Mouse (Mus musculus) ES-Bruce4 (cell line): ENCODE measurements at regions not wholly inside any gene's neighbourhood (a gene's known extent, or its start where the extent isn't known, plus 50 kb on each side); places are given as distances from the start of the nearest gene placed in this dataset.
"Not testable (repeated sequence)": the region's sequence is repeated elsewhere in the genome, so short reads cannot be mapped to it uniquely, and the experiment has no call there.

Experiments used
- H3K27ac ChIP-seq: 2 replicates; pipeline ENCODE4 v1.5.1; 2012; ENCODE audit warnings: low read length, inconsistent platforms; ENCODE audit not compliant: insufficient read depth
- H3K27me3 ChIP-seq: 2 replicates; pipeline ENCODE4 v1.6.1; 2012; ENCODE audit warnings: mild to moderate bottlenecking, low read length, inconsistent platforms; ENCODE audit not compliant: control insufficient read depth, poor library complexity, insufficient read depth, severe bottlenecking
- H3K36me3 ChIP-seq: 2 replicates; pipeline ENCODE4 v1.6.1; 2012; ENCODE audit warnings: inconsistent platforms, mild to moderate bottlenecking, low read length, moderate library complexity; ENCODE audit not compliant: control insufficient read depth, poor library complexity, insufficient read depth, severe bottlenecking
- H3K4me1 ChIP-seq: one replicate; pipeline ENCODE4 v1.8.1; 2011; ENCODE audit warnings: low read length; ENCODE audit not compliant: control insufficient read depth, insufficient read depth
- H3K4me3 ChIP-seq: 2 replicates; pipeline ENCODE4 v1.5.1; 2011; ENCODE audit warnings: low read depth, mild to moderate bottlenecking, low read length
- H3K9ac ChIP-seq: 2 replicates; pipeline ENCODE4 v1.6.1; 2012; ENCODE audit warnings: low read depth, mild to moderate bottlenecking, inconsistent platforms; ENCODE audit not compliant: poor library complexity, severe bottlenecking
- H3K9me3 ChIP-seq: replicated peaks from 2 replicates; pipeline ENCODE4 v1.6.1; 2012; ENCODE audit warnings: mild to moderate bottlenecking, low read length, inconsistent platforms; ENCODE audit not compliant: control insufficient read depth, poor library complexity, insufficient read depth, severe bottlenecking
- CTCF ChIP-seq: IDR thresholded peaks from one replicate; pipeline ENCODE4 v1.8.1; 2011; ENCODE audit warnings: low read depth, low read length
- EP300 ChIP-seq: IDR thresholded peaks from 2 replicates; pipeline ENCODE4 v1.6.1; 2011; ENCODE audit warnings: low read depth, low read length; ENCODE audit not compliant: insufficient read depth
- POLR2A ChIP-seq: IDR thresholded peaks from one replicate; pipeline ENCODE4 v1.8.1; 2011; ENCODE audit warnings: low read length; ENCODE audit not compliant: insufficient read depth

GRCm38 (mm10) chr8:52444366-52444765 is 1067.2 kb upstream of the Aga start:
- Histone ChIP-seq H3K36me3 (no peaks in the 10 kb centered on the region), H3K27me3 (no peaks in the 10 kb centered on the region)

GRCm38 (mm10) chr8:52451761-52452160 is 1059.8 kb upstream of the Aga start:
- not testable (repeated sequence) for H3K27ac ChIP-seq, H3K27me3 ChIP-seq, H3K4me3 ChIP-seq, H3K9me3 ChIP-seq, H3K9ac ChIP-seq, H3K36me3 ChIP-seq, H3K4me1 ChIP-seq

More at GRCm38 (mm10) chr8:52444366-52444765, 1067.2 kb upstream of the Aga start:
- TF ChIP-seq POLR2A = no peak
- TF ChIP-seq CTCF = no peak
- no peak for TF ChIP-seq EP300
- no peaks in the 10 kb centered on the region for H3K4me1 ChIP-seq
- H3K9me3 ChIP-seq = no peaks in the 10 kb centered on the region
- no peak overlapping the region for H3K27ac ChIP-seq
- no peak overlapping the region for H3K9ac ChIP-seq
- H3K4me3 ChIP-seq = no peak overlapping the region

GRCm38 (mm10) chr8:52455617-52456016 is 1055.9 kb upstream of the Aga start:
- no peak overlapping the region for H3K27ac ChIP-seq
- 0 out of 2 replicates have a peak, but pooled peaks have one; percentile 53 for TF ChIP-seq EP300
- no peak for TF ChIP-seq CTCF
- TF ChIP-seq POLR2A = no peak
- H3K9ac ChIP-seq = no peak overlapping the region
- no peaks in the 10 kb centered on the region for H3K27me3 ChIP-seq
- peaks cover 2% of the 10 kb centered on the region for H3K4me1 ChIP-seq
- no peaks in the 10 kb centered on the region; the same call in 1 of the 2 replicates for H3K9me3 ChIP-seq
- H3K36me3 ChIP-seq = no peaks in the 10 kb centered on the region
- no peak overlapping the region for H3K4me3 ChIP-seq

- H3K9ac ChIP-seq = no peak overlapping the region
- H3K9me3 ChIP-seq = no peaks in the 10 kb centered on the region; the same call in 1 of the 2 replicates
- peaks cover 2% of the 10 kb centered on the region for H3K4me1 ChIP-seq
- no peak overlapping the region for H3K4me3 ChIP-seq
- TF ChIP-seq EP300 (no peak), CTCF (no peak), POLR2A (no peak)
- no peaks in the 10 kb centered on the region for H3K27me3 ChIP-seq
- no peaks in the 10 kb centered on the region for H3K36me3 ChIP-seq
- no peak overlapping the region for H3K27ac ChIP-seq
Observed at GRCm38 (mm10) chr8:52456271-52456670, 1055.3 kb upstream of the Aga start.

GRCm38 (mm10) chr8:52502396-52502795 is 1009.1 kb upstream of the Aga start:
- Histone ChIP-seq H3K9ac (no peak overlapping the region), H3K27ac (no peak overlapping the region), H3K36me3 (no peaks in the 10 kb centered on the region), H3K4me1 (no peaks in the 10 kb centered on the region), H3K27me3 (no peaks in the 10 kb centered on the region), H3K9me3 (no peaks in the 10 kb centered on the region), H3K4me3 (no peak overlapping the region)
- no peak for TF ChIP-seq CTCF
- no peak for TF ChIP-seq POLR2A
- TF ChIP-seq EP300 = no peak

- TF ChIP-seq CTCF (no peak), POLR2A (no peak), EP300 (no peak)
- H3K36me3 ChIP-seq = no peaks in the 10 kb centered on the region
- H3K4me1 ChIP-seq = no peaks in the 10 kb centered on the region
- H3K9ac ChIP-seq = no peak overlapping the region
- H3K27me3 ChIP-seq = no peaks in the 10 kb centered on the region
- no peaks in the 10 kb centered on the region; the same call in 1 of the 2 replicates for H3K9me3 ChIP-seq
- H3K27ac ChIP-seq = no peak overlapping the region
- no peak overlapping the region for H3K4me3 ChIP-seq
Observed at GRCm38 (mm10) chr8:52511790-52512189, 999.7 kb upstream of the Aga start.
